Mouse (Mus musculus) MEL (cell line): Measurements from ENCODE around the gene Gon7.

ENCODE experiments used
- CTCF ChIP-seq, 3 experiments: IDR thresholded peaks in 2 of 3; conservative IDR thresholded peaks in 1 of 3; 2 replicates each; pipeline ENCODE4 v1.5.1; 2011 to 2012; ENCODE audit warnings: low read length in 3 of 3, low read depth in 2 of 3, mild to moderate bottlenecking in 2 of 3, improper control_type of control experiment in 1 of 3, inconsistent platforms in 1 of 3, mixed read lengths in 1 of 3, moderate library complexity in 1 of 3; ENCODE audit not compliant: control insufficient read depth in 1 of 3, insufficient read depth in 1 of 3, poor library complexity in 1 of 3, severe bottlenecking in 1 of 3
- E2F4 ChIP-seq: IDR thresholded peaks from 2 replicates; pipeline ENCODE4 v1.6.1; 2011; ENCODE audit warnings: low read depth, low read length, improper control_type of control experiment, borderline replicate concordance
- ETS1 ChIP-seq: IDR thresholded peaks from 2 replicates; pipeline ENCODE4 v1.6.1; 2012; ENCODE audit warnings: low read depth, mild to moderate bottlenecking, inconsistent platforms, low read length, improper control_type of control experiment, moderate library complexity
- GABPA ChIP-seq: IDR thresholded peaks from 2 replicates; pipeline ENCODE4 v1.6.1; 2012; ENCODE audit warnings: low read depth, mild to moderate bottlenecking, inconsistent platforms, low read length, improper control_type of control experiment, moderate library complexity
- HCFC1 ChIP-seq: IDR thresholded peaks from 2 replicates; pipeline ENCODE4 v1.6.1; 2012; ENCODE audit warnings: low read depth, mild to moderate bottlenecking, inconsistent platforms, low read length, improper control_type of control experiment, moderate library complexity
- MAZ ChIP-seq: IDR thresholded peaks from 2 replicates; pipeline ENCODE4 v1.6.1; 2012; ENCODE audit warnings: low read depth, mild to moderate bottlenecking, inconsistent platforms, low read length, improper control_type of control experiment
- POLR2A ChIP-seq, 2 experiments: IDR thresholded peaks; 2 replicates each; pipeline ENCODE4 v1.6.1; 2011 to 2012; ENCODE audit warnings: low read length in 2 of 2, mild to moderate bottlenecking in 2 of 2, control low read depth in 1 of 2, improper control_type of control experiment in 1 of 2, low read depth in 1 of 2, moderate library complexity in 1 of 2; ENCODE audit not compliant: control insufficient read depth in 1 of 2, insufficient read depth in 1 of 2, poor library complexity in 1 of 2
- RAD21 ChIP-seq: IDR thresholded peaks from 2 replicates; pipeline ENCODE4 v1.6.1; 2011; ENCODE audit warnings: mild to moderate bottlenecking, low read depth, low read length, improper control_type of control experiment
- UBTF ChIP-seq: IDR thresholded peaks from 2 replicates; pipeline ENCODE4 v1.6.1; 2012; ENCODE audit warnings: low read depth, mild to moderate bottlenecking, inconsistent platforms, low read length, improper control_type of control experiment, moderate library complexity, borderline replicate concordance; ENCODE audit not compliant: insufficient read depth
- ZNF384 ChIP-seq: IDR thresholded peaks from 2 replicates; pipeline ENCODE4 v1.6.1; 2012; ENCODE audit warnings: low read depth, mild to moderate bottlenecking, inconsistent platforms, low read length, improper control_type of control experiment

DNA sequence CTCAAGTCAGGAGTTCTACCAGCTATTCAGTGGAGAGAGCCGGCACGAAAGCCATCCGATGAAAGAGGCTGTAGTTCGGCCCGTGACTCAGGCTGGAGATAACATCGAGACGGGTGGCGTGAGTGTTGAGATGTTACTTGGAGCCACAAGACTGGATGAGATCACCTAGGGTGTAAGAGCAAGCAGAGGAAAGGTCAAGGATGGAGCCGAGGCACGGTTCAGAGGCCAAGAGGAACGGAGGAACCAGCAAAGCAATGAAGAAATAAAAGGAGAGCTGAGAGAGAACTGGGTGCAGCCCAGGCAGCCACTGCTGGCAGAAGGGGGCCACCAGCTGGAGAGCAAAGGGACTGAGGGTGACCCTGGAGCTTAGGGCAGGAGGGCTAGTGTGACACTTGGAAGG lies 49.4 kb downstream of the Gon7 start:
- TF ChIP-seq CTCF (IDR thresholded peaks at IDR 0.05 in 2 of 3, conservative IDR thresholded peaks at IDR 0.05 in 1 of 3; ENCODE audit: control insufficient read depth in 1 of 3, insufficient read depth in 1 of 3, low read depth in 2 of 3, low read length in 3 of 3, poor library complexity in 1 of 3, severe bottlenecking in 1 of 3) (peak; percentile 22 to 54 (median 53); a peak in 4 of 6 replicates), UBTF (no peak), POLR2A (IDR thresholded peaks at IDR 0.05; ENCODE audit: control insufficient read depth in 1 of 2, insufficient read depth in 1 of 2, low read depth in 1 of 2, low read length in 2 of 2, poor library complexity in 1 of 2) (no peak; a peak in 1 of 4 replicates), ZNF384 (no peak), E2F4 (no peak), HCFC1 (no peak), MAZ (no peak), GABPA (no peak), RAD21 (peak; percentile 38), ETS1 (peak; percentile 13; the same call in 1 of the 2 replicates)
